Mouse (Mus musculus): ENCODE measurements around the gene Kcnd3. TPM values are rescaled to one million over a fixed set of nuclear protein-coding genes. Genes with fewer than 3 reads are reported as not detected.

Gene Kcnd3
- not detected in 2 replicates for total RNA-seq (2015)
- total RNA-seq (2017) = not detected in 2 replicates

GRCm38 (mm10) chr3:105451627-105452555 lies at the start of gene Kcnd3:
Gene Kcnd3 (plus strand): TSS chr3:105452330.
- ATAC-seq (ENCODE audit: poor library complexity, severe bottlenecking) = no peak

- ATAC-seq (ENCODE audit: poor library complexity, severe bottlenecking) = no peak
These were observed 49.5 kb upstream of the Kcnd3 start for GRCm38 (mm10) chr3:105402676-105403075.

GRCm38 (mm10) chr3:105403410-105404076 lies 48.6 kb upstream of the Kcnd3 start:
- ATAC-seq (ENCODE audit: poor library complexity, severe bottlenecking) = no peak

GRCm38 (mm10) chr3:105404077-105404446 lies 48.1 kb upstream of the Kcnd3 start:
- no peak for ATAC-seq (ENCODE audit: poor library complexity, severe bottlenecking)

GRCm38 (mm10) chr3:105405516-105405915 lies 46.6 kb upstream of the Kcnd3 start:
- ATAC-seq (ENCODE audit: poor library complexity, severe bottlenecking) = no peak

- ATAC-seq (ENCODE audit: poor library complexity, severe bottlenecking) = no peak
These were observed 46.1 kb upstream of the Kcnd3 start for GRCm38 (mm10) chr3:105406036-105406435.

GRCm38 (mm10) chr3:105408211-105408610 lies 43.9 kb upstream of the Kcnd3 start:
- ATAC-seq (ENCODE audit: poor library complexity, severe bottlenecking) = no peak

GRCm38 (mm10) chr3:105410810-105411209 lies 41.3 kb upstream of the Kcnd3 start:
- ATAC-seq (ENCODE audit: poor library complexity, severe bottlenecking) = no peak

- ATAC-seq (ENCODE audit: poor library complexity, severe bottlenecking) = no peak
These were observed 40.4 kb upstream of the Kcnd3 start for GRCm38 (mm10) chr3:105411776-105412175.

- ATAC-seq (ENCODE audit: poor library complexity, severe bottlenecking) = no peak
These were observed 39.9 kb upstream of the Kcnd3 start for GRCm38 (mm10) chr3:105412229-105412628.

- no peak for ATAC-seq (ENCODE audit: poor library complexity, severe bottlenecking)
These were observed 39.4 kb upstream of the Kcnd3 start for GRCm38 (mm10) chr3:105412681-105413080.

- no peak for ATAC-seq (ENCODE audit: poor library complexity, severe bottlenecking)
These were observed 33.7 kb upstream of the Kcnd3 start for GRCm38 (mm10) chr3:105418441-105418840.

GRCm38 (mm10) chr3:105422391-105422790 lies 29.7 kb upstream of the Kcnd3 start:
- ATAC-seq (ENCODE audit: poor library complexity, severe bottlenecking) = no peak

GRCm38 (mm10) chr3:105423427-105423826 lies 28.7 kb upstream of the Kcnd3 start:
- ATAC-seq (ENCODE audit: poor library complexity, severe bottlenecking) = no peak

GRCm38 (mm10) chr3:105428586-105428985 lies 23.5 kb upstream of the Kcnd3 start:
- no peak for ATAC-seq (ENCODE audit: poor library complexity, severe bottlenecking)

GRCm38 (mm10) chr3:105436383-105436782 lies 15.7 kb upstream of the Kcnd3 start:
- ATAC-seq (ENCODE audit: poor library complexity, severe bottlenecking) = no peak

GRCm38 (mm10) chr3:105436971-105437370 lies 15.2 kb upstream of the Kcnd3 start:
- no peak for ATAC-seq (ENCODE audit: poor library complexity, severe bottlenecking)

- no peak for ATAC-seq (ENCODE audit: poor library complexity, severe bottlenecking)
These were observed 11.1 kb upstream of the Kcnd3 start for GRCm38 (mm10) chr3:105440873-105441495.

GRCm38 (mm10) chr3:105450641-105451470 lies 1.3 kb upstream of the Kcnd3 start:
- no peak for ATAC-seq (ENCODE audit: poor library complexity, severe bottlenecking)

- ATAC-seq (ENCODE audit: poor library complexity, severe bottlenecking) = no peak
These were observed 555 bp downstream of the Kcnd3 start for GRCm38 (mm10) chr3:105452556-105453213.

Measured in megakaryocyte, adult 5-6 weeks (primary cell).